Mouse (Mus musculus) embryonic facial prominence, embryonic 14.5 days (tissue): ENCODE data around the gene Cacnb3. TPM values are rescaled to one million over a fixed set of nuclear protein-coding genes. Genes with fewer than 3 reads are reported as not detected.

Source experiments
- ATAC-seq: fragments of 200-750 bp; cut with Nextera tagmentation; 2 replicates; pipeline ENCODE4 v1.8.0; 2017; ENCODE audit warnings: low read depth, moderate number of reproducible peaks, moderate TSS enrichment
- DNase-seq: peaks from one replicate; pipeline ENCODE4 v3.0.0-alpha.2; 2015; ENCODE audit warnings: low spot score
- H3K27ac ChIP-seq: fragments of 300-500 bp; sonication (generic); replicated peaks from 2 replicates; pipeline ENCODE4 v1.5.1; 2014; ENCODE audit warnings: low read depth, mild to moderate bottlenecking, low read length, moderate library complexity
- H3K27me3 ChIP-seq: fragments of 300-500 bp; sonication (generic); replicated peaks from 2 replicates; pipeline ENCODE4 v1.6.1; 2014; ENCODE audit warnings: low read length; ENCODE audit not compliant: control insufficient read depth, insufficient read depth
- H3K36me3 ChIP-seq: fragments of 300-500 bp; sonication (generic); 2 replicates; pipeline ENCODE4 v1.6.1; 2014; ENCODE audit warnings: low read length, mixed read lengths; ENCODE audit not compliant: control insufficient read depth, insufficient read depth
- H3K4me1 ChIP-seq: fragments of 300-500 bp; sonication (generic); 2 replicates; pipeline ENCODE4 v1.6.1; 2014; ENCODE audit warnings: antibody characterized with exemption, low read length; ENCODE audit not compliant: control insufficient read depth, insufficient read depth
- H3K4me2 ChIP-seq: fragments of 300-500 bp; sonication (generic); 2 replicates; pipeline ENCODE4 v1.6.1; 2014; ENCODE audit warnings: low read depth, mild to moderate bottlenecking, low read length, moderate library complexity, mixed read lengths
- H3K4me3 ChIP-seq: fragments of 300-500 bp; sonication (generic); 2 replicates; pipeline ENCODE4 v1.5.1; 2014; ENCODE audit warnings: low read depth, mild to moderate bottlenecking, low read length
- H3K9ac ChIP-seq: fragments of 300-500 bp; sonication (generic); 2 replicates; pipeline ENCODE4 v1.6.1; 2014; ENCODE audit warnings: low read depth, mild to moderate bottlenecking, low read length, moderate library complexity, mixed read lengths
- H3K9me3 ChIP-seq: fragments of 300-500 bp; sonication (generic); 2 replicates; pipeline ENCODE4 v1.6.1; 2016; ENCODE audit warnings: low read length; ENCODE audit not compliant: control insufficient read depth
- WGBS: fragments of 180-500 bp; shearing (Covaris S2); extraction: QIAGEN DNeasy Blood & Tissue Kit; methylation state at CpG from one replicate; pipeline ENCODE4 v1.1.7; 2014; 5-methylcytosine and 5-hydroxymethylcytosine counted together
- polyA plus RNA-seq: library from polyadenylated mRNA; unstranded; fragments of >200 nt; fragmentation: Nextera tagmentation; extraction: Ambion mirVana; gene quantifications from 2 replicates; pipeline ENCODE4 v1.2.1, GENCODE M21; 2014

Gene Cacnb3
- polyA plus RNA-seq, 1 experiment from 2014 or later = 29.0 TPM

- Histone ChIP-seq H3K4me2 (peak overlapping the region; percentile 87; the same call in 1 of the 2 replicates), H3K4me1 (peaks cover 37% of the 10 kb centered on the region), H3K4me3 (no peak overlapping the region), H3K27ac (no peak overlapping the region), H3K27me3 (no peaks in the 10 kb centered on the region), H3K9ac (peak overlapping the region; percentile 34; the same call in 1 of the 2 replicates), H3K36me3 (peaks cover 16% of the 10 kb centered on the region), H3K9me3 (no peaks in the 10 kb centered on the region)
- DNase-seq (no peak), ATAC-seq (no peak)
- WGBS = 66% methylated on average over 9 of the region's 9 CpGs
Observed at GRCm38 (mm10) chr15:98606739-98607138, 23.9 kb upstream of the Cacnb3 start.

DNA sequence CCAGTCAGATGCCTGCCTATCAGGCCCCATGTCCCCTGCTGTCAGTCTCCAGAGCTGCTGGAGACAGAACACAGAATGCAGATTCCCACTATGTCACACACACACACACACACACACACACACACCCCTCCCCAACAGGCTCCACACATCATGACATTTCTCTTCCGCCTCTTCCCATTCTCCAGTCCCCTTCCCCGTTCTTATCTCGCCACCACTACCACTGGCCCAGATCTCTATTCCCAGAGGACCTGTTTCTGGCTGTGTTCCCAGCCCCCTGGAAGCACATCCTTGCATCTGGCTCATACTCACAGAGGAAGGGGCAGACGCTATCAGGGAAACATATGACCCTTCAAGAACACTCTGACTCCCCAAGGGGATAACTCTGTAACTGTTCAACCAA, 23.1 kb upstream of the Cacnb3 start:
- 28% methylated on average over 4 of the region's 4 CpGs for WGBS
- Histone ChIP-seq H3K4me2 (peak overlapping the region; percentile 87), H3K4me3 (peak overlapping the region; percentile 82), H3K36me3 (peaks cover 16% of the 10 kb centered on the region), H3K9ac (peak overlapping the region; percentile 91), H3K9me3 (no peaks in the 10 kb centered on the region), H3K4me1 (peaks cover 28% of the 10 kb centered on the region), H3K27me3 (no peaks in the 10 kb centered on the region), H3K27ac (no peak overlapping the region)
- ATAC-seq = no peak
- peak; percentile 57 for DNase-seq

- Histone ChIP-seq H3K4me1 (peaks cover 22% of the 10 kb centered on the region), H3K4me2 (peak overlapping the region; percentile 87), H3K9me3 (no peaks in the 10 kb centered on the region), H3K9ac (peak overlapping the region; percentile 91), H3K27me3 (no peaks in the 10 kb centered on the region), H3K27ac (peak overlapping the region; percentile 89; the same call in 1 of the 2 replicates), H3K4me3 (peak overlapping the region; percentile 82), H3K36me3 (peaks cover 16% of the 10 kb centered on the region)
- DNase-seq = no peak
- no peak for ATAC-seq
- WGBS = 11% methylated on average over 7 of the region's 10 CpGs
Observed at GRCm38 (mm10) chr15:98608058-98608783, 22.4 kb upstream of the Cacnb3 start.

GRCm38 (mm10) chr15:98608784-98609250, 21.8 kb upstream of the Cacnb3 start:
- Histone ChIP-seq H3K27me3 (no peaks in the 10 kb centered on the region), H3K9me3 (no peaks in the 10 kb centered on the region), H3K4me1 (peaks cover 19% of the 10 kb centered on the region), H3K36me3 (peaks cover 10% of the 10 kb centered on the region), H3K27ac (peak overlapping the region; percentile 89), H3K4me2 (peak overlapping the region; percentile 87), H3K9ac (peak overlapping the region; percentile 91), H3K4me3 (peak overlapping the region; percentile 82)
- DNase-seq (no peak), ATAC-seq (peak; percentile 19)
- WGBS = 0% methylated on average over 4 of the region's 26 CpGs

- peak; percentile 89 for ATAC-seq
- peaks cover 3% of the 10 kb centered on the region; the same call in 1 of the 2 replicates for H3K36me3 ChIP-seq
- WGBS = 0% methylated on average over 23 of the region's 75 CpGs
Observed at GRCm38 (mm10) chr15:98609331-98610130, 21.1 kb upstream of the Cacnb3 start, which contains the start of gene Adcy6. Gene Adcy6 (minus strand): TSS chr15:98610076.

DNA sequence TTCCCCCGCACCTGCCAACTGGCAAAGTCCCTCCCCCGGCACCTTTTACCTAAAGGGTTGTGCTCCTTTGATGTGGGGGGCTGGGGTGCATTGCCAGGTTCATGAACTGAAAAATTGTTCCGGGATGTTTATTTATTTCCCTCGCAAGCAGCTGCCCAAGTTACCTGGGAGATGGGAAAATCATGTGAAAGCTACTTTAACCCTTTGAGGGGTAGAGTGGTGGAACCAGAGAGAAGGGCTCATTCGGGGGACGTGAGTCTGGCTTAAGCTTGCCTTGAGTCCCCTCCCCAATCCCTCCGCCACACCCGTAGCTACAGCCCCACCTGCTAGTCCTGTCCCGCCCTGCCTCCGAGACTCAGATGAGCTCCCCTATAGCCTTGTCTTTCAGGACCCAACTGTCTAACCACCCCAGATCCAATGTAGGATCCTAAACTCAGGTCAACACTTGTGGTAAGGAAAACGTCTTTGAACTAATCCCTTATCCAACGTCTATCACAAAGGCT, 20.5 kb upstream of the Cacnb3 start:
- peak overlapping the region; percentile 91 for H3K9ac ChIP-seq
- DNase-seq = peak; percentile 49
- 5% methylated on average over 12 of the region's 12 CpGs for WGBS
- peak overlapping the region; percentile 82 for H3K4me3 ChIP-seq
- no peaks in the 10 kb centered on the region for H3K36me3 ChIP-seq
- H3K4me1 ChIP-seq = peaks cover 25% of the 10 kb centered on the region
- H3K27me3 ChIP-seq = no peaks in the 10 kb centered on the region
- peak overlapping the region; percentile 87 for H3K4me2 ChIP-seq
- H3K27ac ChIP-seq = peak overlapping the region; percentile 89
- no peaks in the 10 kb centered on the region for H3K9me3 ChIP-seq
- no peak for ATAC-seq

More at GRCm38 (mm10) chr15:98609331-98610130, 21.1 kb upstream of the Cacnb3 start, which contains the start of gene Adcy6:
- Histone ChIP-seq H3K4me2 (peak within 1 kb of the TSS; percentile 87), H3K9ac (peak within 1 kb of the TSS; percentile 91), H3K9me3 (no peaks in the 10 kb centered on the region), H3K4me3 (peak within 1 kb of the TSS; percentile 82), H3K27ac (peak within 1 kb of the TSS; percentile 89), H3K27me3 (no peaks in the 10 kb centered on the region), H3K4me1 (peaks cover 21% of the 10 kb centered on the region)
- peak; percentile 95 for DNase-seq

DNA sequence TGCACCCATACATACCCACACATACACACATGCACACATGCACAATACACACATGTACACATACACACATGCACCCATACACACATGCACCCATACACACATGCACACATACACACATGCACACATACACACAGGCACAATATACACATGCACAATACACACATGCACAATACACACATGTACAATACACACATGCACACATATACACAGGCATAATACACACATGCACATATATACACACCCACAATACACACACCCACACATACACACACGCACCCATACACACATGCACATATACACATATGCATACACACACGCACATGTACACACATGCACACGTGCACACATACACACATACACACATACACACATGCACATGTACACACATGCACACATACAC, 18.4 kb upstream of the Cacnb3 start:
- Histone ChIP-seq H3K27me3 (no peaks in the 10 kb centered on the region), H3K36me3 (no peaks in the 10 kb centered on the region), H3K4me1 (peaks cover 21% of the 10 kb centered on the region), H3K9ac (no peak overlapping the region), H3K9me3 (no peaks in the 10 kb centered on the region), H3K27ac (no peak overlapping the region), H3K4me3 (no peak overlapping the region), H3K4me2 (no peak overlapping the region)
- DNase-seq (no peak), ATAC-seq (no peak)
- 94% methylated on average over 3 of the region's 3 CpGs for WGBS

- Histone ChIP-seq H3K4me1 (0 out of 2 replicates have a peak, but pooled peaks cover 9% of the 10 kb centered on the region), H3K27me3 (no peaks in the 10 kb centered on the region), H3K4me2 (no peak overlapping the region), H3K9ac (no peak overlapping the region), H3K27ac (0 out of 2 replicates have a peak overlapping the region, but pooled peaks have one; percentile 11), H3K4me3 (no peak overlapping the region), H3K36me3 (no peaks in the 10 kb centered on the region), H3K9me3 (no peaks in the 10 kb centered on the region)
- no peak for ATAC-seq
- WGBS = 35% methylated on average over 9 of the region's 9 CpGs
- peak; percentile 77 for DNase-seq
Observed at GRCm38 (mm10) chr15:98614551-98614950, 16.1 kb upstream of the Cacnb3 start.
